Mouse (Mus musculus) kidney, postnatal 4 days (tissue): ENCODE results near the gene Cnpy1.

Experiments
- DNase-seq, 2 experiments: peaks; one replicate each; pipeline ENCODE4 v3.0.0; 2021; ENCODE audit warnings: mixed read lengths in 2 of 2

Gene Cnpy1

DNA sequence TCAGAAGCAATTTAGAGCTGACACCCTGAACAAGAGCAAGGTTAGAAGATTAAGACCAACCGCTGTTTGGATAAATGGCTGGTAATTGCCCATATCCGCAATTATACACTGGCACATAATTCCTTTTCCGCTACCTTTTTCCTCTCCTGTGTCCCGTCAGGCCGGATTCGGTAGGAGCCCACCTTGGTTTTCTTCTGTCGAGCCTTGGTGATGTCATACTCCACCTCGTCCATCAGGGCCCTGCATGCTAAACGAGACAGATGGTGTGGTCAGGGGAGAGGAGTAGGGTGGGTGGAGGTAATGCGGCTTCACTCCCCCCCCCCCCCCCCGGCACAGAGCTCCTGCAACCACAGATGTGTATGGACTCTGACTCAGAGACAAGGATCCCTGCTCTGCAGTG lies at the start of gene Cnpy1:
Gene Cnpy1 (minus strand): TSS at position 233 of the 400 bp plus-strand sequence.
- DNase-seq, result no peak

DNA sequence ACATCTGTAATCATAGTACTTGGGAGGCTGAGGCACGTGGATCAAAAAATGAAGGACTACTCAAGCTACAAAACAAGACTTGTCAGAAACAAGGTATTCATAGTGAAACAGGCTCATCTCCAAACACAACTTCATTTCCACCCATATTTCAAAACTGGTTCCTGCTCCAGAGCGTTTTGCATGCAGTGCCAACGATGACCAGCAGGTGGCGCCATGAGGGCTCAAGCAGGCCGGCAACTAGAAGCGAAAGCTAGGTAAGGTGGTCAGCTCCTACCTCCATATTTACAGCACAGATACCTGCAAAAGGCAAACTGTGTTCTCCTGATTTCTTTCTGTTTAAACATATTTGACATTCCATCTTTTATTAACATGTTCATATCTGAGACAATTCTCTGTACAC lies 48.4 kb upstream of the Cnpy1 start:
- peak; percentile 92 to 93 for DNase-seq

DNA sequence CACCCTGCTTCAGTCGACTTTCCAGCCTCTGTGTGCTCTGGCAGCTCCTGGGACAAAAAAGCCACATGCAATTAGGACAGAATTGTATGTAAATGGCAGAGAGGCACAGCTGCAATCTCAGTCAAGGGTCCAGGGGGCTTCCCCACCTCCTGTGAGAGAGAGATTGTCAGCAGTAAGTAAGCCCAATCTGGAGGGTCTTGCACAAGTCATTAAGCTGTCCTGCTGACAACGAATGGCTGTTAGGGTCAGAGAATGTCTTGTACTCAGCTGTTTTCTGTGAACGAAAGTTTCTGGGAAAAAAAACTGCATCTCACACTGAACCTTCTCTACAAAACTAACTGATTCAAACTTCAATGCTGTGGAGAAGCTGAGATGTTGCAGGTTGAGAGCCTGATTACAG lies 46.7 kb upstream of the Cnpy1 start:
- DNase-seq, result peak; percentile 57

DNA sequence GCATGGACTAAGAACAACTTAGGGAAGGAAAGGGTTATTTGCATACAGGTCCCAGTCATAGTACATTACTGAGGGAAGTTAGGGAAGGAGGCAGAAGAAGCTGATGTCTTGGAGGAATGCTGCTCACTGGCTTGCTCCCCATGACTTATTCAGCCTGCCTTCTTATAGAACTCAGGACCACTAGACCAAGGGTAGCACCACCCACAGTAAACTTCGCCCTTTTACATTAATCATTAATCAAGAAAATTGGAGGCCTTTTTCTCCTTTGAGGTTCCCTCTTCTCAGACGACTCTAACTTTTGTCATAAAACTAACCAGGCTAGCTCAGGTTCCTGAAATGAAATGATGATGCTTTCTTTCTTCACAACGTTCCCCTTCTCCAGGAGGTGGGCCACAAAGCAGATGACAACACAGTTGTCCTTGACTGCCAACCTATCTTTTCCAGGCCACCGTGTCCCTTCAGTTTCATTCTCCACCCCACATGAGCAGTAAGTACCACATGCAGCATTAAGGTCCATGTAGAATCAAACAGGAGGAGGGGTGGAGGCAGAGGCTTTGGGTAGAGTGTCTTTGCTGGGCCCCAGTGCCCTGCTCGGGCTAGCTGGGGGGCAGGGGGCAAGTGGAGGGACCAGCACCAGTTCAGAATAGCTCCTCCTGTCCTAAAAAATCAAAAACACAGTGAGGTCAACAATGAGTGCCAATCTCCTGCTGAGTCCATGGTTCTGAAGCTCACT lies 45.7 kb upstream of the Cnpy1 start:
- DNase-seq, result no peak

DNA sequence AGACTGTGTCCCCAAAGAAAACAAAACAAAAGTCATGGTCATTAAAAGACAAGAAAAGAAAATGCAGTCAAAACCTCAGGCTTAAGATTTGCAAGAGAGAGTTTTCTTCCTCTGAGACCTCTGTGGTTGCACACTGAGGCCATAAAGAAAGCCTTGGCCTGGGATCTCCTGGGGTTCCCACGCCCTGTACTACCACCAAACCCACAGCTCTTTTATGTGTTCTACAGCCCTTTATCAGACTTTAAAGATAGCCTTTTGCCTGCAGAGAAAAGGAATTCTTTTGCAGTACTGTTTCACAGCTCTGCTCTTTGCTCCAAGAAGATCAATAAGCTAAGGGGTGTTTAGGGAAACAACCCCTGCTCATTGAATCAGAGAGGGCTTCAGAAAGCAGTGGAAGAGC lies 45.0 kb upstream of the Cnpy1 start:
- no peak for DNase-seq

DNA sequence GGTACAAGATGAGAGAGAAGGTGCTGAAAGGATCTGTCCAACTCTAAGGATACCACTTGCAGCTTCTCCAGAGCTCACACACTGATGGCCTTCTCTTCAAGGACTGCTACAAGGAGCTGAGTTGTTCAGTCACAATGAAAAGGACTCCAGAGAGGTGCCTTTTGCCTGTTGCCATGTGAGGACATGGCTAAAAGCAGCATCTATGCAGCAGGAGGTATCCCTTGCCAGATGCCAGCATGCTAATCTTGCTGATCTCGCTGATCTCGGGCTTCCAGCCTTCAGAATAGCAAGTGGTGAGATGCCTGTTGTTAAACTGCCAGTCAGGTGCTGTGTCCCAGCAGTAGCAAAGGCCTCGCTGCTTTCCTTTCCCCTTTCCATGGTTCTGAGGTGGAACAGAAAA lies 43.5 kb upstream of the Cnpy1 start:
- no peak for DNase-seq

DNA sequence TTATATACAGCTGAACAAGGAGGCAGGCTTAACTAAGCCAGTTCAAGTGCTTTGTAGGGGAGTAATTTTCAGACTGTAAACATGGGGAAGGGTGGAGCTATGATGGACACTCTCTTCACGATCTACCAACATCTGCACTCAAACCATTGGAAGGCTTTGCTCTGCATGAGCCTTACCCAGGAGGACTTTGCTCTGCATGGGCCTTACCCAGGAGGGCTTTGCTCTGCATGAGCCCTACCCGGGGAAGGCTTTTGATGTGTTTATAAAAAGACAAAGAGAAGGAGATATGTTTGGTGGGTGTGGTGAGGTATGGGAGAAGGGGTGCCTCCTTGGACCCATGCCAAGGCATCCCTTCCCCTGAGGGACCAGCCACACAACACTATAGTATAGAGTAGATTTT lies 31.7 kb upstream of the Cnpy1 start:
- no peak for DNase-seq

DNA sequence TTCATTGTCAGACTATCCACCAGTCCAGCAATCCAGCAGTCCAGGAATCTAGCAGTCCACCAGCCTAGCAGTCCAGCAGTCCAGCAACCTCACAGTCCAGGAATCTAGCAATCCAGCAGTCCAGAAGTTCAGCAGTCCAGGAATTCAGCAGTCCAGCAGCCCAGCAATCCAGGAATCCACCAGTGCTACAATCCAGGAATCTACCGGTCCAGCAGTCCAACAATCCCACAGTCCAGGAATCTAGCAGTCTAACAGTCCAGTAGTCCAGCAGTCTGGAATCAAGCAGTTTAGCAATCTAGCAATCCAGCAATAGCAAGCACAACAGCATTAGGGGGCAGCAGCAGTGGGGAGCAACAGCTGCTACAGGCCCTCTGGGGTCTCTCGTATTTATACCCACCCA lies 27.2 kb upstream of the Cnpy1 start:
- DNase-seq, result peak in 1 of 2 experiments; percentile 17

DNA sequence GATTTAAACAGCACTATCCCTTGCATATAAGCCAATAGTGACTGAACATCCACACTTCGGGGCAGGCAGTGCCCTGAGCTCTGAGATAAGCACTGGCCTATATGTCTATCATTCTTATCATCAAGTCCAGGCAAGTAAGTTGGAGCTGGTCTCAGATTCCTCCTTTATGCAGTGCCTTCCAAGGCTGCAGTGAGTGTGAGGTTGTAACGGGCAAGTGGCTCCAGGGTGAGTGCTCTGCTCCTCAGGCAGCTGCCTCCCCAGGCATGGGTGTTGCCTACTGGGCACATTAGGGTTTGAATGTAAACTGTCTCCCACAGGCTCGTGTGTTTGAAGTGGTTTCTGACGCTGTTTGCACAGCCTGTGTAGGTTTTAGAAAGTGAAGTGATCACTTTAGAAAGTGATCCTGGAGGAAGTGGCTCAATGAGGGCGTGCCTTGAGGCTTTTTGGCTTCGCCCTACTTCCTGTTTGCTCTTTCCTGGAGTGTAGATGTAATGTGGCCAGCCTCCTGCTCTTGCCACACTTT lies 23.9 kb upstream of the Cnpy1 start:
- no peak for DNase-seq

DNA sequence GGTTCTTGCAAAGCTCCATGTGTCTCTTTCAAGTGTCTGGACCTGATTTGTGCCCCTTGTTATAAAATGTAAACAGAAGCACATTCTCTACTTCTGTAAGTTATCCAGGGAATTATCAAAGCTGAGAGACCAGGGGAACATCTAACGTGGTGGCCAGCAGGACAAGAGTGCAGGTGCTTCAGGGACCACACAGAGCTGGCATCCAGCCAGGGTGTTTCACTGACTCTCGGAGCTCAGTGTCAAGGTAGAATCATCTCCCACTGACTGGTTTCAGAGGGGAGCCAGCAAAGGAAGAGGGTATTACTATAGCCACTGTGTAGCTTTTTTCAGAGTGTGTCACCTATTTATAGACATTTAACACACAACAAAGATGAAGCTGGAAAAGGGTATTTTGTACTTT lies 22.0 kb upstream of the Cnpy1 start:
- DNase-seq, result no peak

DNA sequence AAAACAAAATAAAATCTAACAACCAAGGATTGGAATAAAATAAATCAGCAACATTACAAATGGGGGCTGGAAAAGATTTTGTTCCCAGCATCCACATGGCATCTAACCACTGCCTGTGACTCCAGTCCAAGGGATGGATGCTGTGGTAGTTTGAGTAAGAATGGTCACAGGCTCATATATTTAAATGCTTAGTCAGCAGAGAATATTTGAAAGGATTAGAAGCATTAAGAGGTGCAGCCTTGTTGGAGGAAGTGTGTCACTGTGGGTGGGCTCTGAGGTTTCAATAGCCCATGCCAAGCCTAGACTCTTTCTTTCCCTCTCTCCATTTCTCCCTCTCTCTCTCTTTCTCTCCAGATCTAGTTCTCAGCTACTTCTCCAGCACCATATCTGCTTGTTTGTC lies 20.0 kb upstream of the Cnpy1 start:
- DNase-seq, result no peak

DNA sequence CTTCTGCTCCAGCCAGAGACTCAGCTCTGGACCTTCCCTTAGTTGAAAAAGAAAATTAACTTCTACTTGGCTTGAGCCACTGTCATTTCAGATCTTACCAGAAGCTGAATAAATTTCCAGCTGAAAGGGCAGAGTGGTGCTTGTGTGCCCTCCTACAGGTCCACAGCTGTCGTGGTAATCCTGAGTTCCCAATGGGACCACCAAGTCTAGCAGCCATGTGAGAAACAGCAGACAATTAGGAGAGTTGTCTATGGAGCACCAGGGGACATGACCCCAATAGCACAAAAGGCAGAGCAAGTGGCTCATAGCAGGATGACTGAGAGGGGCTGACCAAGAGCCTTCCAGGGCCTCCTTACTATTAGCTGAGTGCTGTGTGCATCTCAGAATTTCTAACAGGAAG lies 18.2 kb upstream of the Cnpy1 start:
- DNase-seq, result no peak

DNA sequence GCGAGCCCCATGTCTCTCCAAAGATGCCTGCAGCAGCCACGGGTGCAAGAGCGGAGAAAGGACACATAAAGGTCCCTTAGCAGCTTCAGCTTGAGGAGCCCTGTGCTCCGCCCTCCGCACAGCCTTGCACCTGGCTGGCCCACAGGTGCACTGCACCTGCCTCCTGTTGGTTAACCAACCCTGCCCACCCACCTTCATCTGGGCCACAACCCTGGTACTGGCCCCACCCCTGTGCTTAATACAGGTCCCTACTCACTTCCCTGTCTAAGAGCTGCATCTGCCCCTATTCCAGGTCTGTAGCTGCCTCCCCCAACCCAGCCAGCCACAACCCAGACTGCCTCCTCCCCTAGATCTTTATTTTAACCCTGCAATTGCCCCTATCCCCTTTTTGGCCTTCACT lies 16.5 kb upstream of the Cnpy1 start:
- no peak for DNase-seq

DNA sequence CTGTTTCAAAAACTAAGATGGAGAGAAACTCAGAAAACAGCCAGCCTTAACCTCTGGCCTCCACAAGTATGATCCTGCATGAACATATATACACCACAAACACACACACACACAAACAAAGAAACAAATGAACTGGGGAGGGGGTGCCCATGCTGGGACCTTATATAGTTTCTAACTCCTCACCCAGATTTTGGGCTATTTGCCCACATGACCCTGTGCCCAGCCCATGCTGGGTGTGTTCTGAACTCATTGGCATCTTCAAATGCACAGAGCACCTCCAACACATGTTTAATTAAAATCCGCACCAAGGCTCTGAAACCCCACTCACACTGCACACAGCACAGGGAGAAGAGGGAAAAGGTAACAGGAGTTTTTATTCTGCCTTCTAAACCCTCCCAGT lies 14.3 kb upstream of the Cnpy1 start:
- no peak for DNase-seq

DNA sequence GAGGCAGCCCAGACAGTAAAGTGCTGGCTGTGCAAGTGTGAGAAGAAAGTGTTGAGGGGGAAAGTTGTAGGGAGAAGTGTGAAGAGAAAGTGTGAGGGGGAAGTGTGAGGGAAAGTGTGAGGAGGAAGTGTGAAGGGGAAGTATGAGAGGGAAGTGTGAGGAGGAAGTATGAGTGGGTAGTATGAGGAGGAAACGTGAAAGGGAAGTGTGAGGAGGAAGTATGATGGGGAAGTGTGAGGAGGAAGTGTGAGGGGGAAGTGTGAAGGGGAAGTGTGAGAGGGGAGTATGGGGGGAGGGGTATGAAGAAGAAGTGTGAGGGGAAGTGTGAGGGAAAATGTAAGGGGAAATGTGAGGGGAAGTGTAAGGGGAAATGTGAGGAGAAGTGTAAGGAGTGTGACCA lies 13.8 kb upstream of the Cnpy1 start:
- no peak for DNase-seq

DNA sequence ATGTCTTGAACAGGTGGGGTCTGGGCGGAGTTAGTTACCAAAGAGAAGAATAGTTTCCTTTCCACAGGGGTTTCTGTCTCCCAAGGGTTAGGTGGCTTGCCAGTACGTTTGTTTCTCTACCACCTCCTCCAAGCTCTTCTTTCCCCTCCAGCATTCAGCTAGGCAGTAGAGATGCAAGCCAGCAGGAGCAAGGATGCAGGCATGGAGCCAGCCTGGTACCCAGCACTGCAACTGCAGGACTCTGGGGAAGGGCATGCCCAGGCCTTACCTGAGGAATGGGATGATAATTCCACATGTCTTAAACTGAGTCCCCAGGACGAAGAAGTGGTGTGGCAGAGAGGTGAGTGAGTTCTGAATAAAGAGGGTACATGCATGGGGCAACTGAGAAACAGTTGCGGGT lies 12.2 kb upstream of the Cnpy1 start:
- no peak for DNase-seq

DNA sequence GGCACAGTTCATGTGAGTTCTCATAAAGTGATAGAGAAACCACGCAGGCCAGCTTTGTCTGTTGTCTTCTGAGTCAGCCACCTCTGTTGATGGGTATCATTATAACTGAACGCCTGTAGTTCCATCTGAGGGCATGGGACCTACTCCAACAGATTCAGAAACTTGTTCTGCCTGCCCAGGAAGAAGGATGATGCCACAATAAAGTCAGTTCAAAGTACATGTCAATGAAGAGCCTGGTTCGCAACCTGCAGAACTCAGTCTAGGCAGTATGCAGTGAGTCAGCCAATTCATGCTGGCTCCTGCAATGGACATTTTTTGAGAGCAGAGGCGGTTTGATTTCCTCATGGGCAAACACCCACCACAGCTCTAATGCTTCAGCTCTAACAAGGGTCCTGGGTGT lies 7.4 kb upstream of the Cnpy1 start:
- no peak for DNase-seq

DNA sequence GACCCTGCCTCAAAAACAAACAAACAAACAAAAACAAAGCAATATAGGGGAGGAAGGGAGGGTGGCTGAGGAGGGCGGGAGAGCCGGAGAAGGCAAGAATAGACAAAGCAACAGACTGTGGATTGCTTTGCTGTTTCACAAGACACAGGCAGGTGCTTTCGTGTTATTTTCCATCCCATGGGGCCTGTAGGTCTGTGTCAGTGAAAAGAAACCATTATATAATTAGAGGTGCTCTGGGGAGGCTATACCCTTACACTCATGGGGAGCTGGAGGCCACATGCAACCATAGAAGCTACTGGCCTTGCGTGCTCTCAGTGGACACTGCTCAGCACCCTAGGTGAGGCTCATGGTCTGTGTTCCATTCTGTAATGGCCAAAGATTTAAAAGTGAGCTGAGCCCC lies 6.7 kb upstream of the Cnpy1 start:
- DNase-seq, result no peak

DNA sequence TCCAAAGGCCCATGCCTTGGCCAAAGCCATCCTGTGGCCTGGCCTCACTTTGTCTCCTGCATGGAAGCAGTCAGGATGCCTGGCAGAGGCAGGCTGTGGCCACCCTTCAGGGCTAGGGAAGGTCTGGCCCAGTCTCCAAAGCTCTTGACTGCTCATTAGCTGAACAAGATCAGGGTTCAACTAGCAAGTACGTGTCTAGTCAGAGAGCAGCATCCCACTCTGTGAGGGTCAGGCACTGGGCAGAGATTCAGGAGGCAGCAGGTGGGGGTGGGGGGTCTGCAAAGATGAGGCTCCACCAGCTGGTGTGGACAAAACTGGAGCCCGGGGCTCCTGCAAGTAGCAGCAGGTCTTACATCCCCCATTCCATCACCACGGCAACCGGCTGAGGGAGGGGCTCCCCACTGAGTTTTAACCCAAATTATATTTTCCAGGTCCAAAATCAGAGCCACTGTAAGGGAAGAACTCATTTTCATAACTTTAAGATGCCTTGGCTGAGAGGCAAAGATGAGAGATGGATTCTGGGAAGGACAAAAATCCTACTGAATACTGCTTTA lies 5.7 kb upstream of the Cnpy1 start:
- no peak for DNase-seq

DNA sequence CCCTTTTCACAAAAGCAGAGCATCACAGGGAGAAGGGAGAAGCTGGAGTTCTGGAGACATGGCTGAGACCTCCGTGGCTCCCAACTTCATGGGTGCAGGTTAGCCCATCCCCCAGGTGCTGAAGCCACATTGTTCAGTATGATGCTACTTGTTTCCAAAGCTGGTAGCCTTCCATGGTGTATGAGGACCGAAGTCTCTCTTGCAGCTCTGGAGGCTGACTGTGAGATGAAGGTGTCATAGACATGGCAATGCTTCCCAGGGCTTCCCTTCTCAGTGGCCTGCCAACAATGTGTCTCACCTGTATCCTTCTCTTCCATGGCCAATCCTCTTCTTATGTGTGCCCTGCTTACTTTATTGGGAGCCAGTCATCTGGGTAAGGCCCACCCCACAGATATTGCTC lies 4.9 kb upstream of the Cnpy1 start:
- no peak for DNase-seq

DNA sequence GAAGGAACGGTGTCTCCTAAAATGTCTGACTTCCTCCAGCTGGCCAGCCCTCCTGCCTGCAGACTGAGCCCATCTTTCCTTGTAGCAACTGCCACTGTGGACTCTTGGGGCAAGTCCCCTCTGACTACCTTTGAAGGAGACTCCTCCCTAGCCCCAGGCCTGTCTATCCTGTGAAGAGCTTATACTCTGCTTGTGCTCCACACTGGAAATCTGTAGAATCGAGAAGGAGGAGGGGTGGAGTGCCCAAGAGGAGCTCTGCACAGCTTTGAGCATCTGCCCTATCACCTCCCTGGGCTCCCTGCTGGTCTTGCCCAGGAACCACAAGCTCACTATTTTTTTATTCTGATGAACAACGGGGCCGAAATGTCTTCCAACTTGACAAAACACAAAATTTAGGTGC lies 485 bp downstream of the Cnpy1 start:
- DNase-seq, result no peak

DNA sequence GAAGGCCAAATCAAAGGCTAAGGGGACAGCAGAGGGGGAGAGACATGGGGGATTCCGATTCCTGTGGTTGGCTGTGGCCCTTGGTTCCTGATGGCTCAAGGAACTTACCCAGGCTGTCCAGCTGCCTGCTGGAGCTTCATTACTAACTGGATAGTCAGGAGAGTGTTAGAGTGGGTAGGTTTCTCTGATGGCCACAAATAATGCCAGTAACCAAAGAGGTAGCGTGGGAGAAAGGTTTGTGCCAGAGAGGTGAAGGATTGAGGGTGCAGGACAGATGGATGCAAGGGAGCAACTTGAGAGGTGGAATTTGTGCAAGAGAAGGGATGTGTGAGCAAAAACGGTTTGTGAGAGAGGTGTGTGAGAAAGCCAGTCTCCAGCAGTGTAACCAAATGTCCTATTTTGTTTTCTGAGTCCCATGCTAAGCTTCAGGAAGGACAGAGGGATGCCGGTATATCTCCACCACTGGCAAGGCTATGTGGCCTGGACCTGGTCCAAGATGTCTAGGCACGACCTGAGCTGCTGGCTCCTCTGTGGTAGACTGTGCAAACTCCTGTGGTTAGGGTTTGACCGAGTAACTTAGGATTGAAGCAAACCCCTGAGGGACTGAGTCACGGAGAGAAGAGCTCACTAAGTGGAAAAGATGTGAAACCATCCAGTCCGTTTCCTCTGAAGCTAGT lies 2.0 kb downstream of the Cnpy1 start:
- DNase-seq, result no peak

DNA sequence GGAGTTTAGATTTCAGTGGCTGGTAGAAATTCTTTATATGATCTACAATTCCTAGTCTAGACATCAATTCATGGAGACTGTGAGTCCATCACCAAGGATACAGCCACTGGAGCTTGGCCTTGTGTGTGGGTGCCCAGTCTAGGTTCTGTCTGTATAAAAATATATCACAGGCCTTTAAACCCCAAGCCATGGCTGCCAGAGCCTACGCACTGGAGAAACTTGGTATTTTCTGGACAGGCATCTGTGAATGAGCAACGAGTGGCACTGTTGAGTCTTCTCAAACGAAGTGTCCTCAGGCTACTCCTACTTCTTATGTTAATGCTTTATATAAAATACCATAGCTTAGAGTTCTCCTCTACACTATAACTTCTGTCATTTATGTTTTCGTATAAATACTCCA lies 4.2 kb downstream of the Cnpy1 start:
- DNase-seq, result no peak

DNA sequence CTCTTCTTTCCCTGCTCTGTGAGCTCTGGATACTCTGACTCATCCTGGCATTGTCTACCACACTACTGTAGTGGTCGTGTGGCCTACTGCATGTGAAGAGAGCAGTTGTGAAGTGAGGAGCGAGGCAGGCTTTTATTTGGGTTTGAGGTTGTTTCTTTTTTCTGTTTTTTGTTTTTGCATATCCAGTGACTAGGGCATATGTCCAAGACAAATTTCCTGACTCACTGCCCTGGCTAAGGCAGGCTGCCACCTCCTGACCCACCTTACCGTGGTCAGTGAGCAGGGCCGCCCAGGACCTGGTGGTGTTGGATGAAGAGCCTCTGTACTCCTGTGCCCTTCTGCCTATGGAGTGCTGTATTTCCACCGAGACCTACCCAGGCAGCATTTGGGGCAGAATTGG lies 5.8 kb downstream of the Cnpy1 start:
- no peak for DNase-seq
